Mouse (Mus musculus): ENCODE data around the gene Emsy. TPM values are rescaled to one million over a fixed set of nuclear protein-coding genes. Genes with fewer than 3 reads are reported as not detected.

Emsy gene
- polyA plus RNA-seq (2012; fragmentation: generic; extraction: Trizol), result 10 to 100 TPM in 1 of 2 experiments, 1 to 10 TPM in 1; 1.3 to 10.4 TPM

GRCm38 (mm10) chr7:98656531-98657221, at the start of gene Emsy:
Emsy (minus strand) TSS chr7:98656783.

GRCm38 (mm10) chr7:98702283-98703240, 46.0 kb upstream of the Emsy start, which contains the start of gene Thap12:
Thap12 (plus strand) TSS chr7:98703103.

Other genes starting within 250 kb of the Emsy start
- gene Gucy2d, start 216.4 kb downstream of the Emsy start, polyA plus RNA-seq (2012; fragmentation: generic; extraction: Trizol), result under 1 TPM in 1 of 2 experiments, not detected in 1; 0.20 TPM
- 1 to 10 TPM in 1 of 2 experiments, under 1 TPM in 1; 0.11 to 1.3 TPM for gene Lrrc32, start 167.5 kb downstream of the Emsy start, polyA plus RNA-seq (2012; fragmentation: generic; extraction: Trizol)
- 10 to 100 TPM in 1 of 2 experiments, 1 to 10 TPM in 1; 1.4 to 18.4 TPM for gene Thap12, start 46.3 kb upstream of the Emsy start, polyA plus RNA-seq (2012; fragmentation: generic; extraction: Trizol)
- under 1 TPM in 1 of 2 experiments, not detected in 1; 0.12 TPM for gene Wnt11, start 178.3 kb upstream of the Emsy start, polyA plus RNA-seq (2012; fragmentation: generic; extraction: Trizol)

All from C3H10T1/2 (cell line).